Mouse (Mus musculus) E14TG2a.4 (cell line): ENCODE measurements around the gene AI837181.

Experiments
- CTCF ChIP-seq: conservative IDR thresholded peaks from 2 replicates; pipeline ENCODE4 v1.5.1; 2014; ENCODE audit warnings: low read length
- POU5F1 ChIP-seq: IDR thresholded peaks from 2 replicates; pipeline ENCODE4 v1.6.1; 2014; ENCODE audit warnings: low read length, borderline replicate concordance

GRCm38 (mm10) chr19:5422895-5423443 lies 2.0 kb upstream of the AI837181 start:
- TF ChIP-seq CTCF (no peak), POU5F1 (no peak)
